Mouse (Mus musculus): ENCODE measurements around the gene Ggta1. TPM values are rescaled to one million over a fixed set of nuclear protein-coding genes. Genes with fewer than 3 reads are reported as not detected.

Ggta1 gene
- polyA plus RNA-seq, 1 experiment from 2014 or later: 6.1 TPM

GRCm38 (mm10) chr2:35467855-35468254 lies 4.8 kb upstream of the Ggta1 start:
- Histone ChIP-seq H3K4me2 (ENCODE audit: low read length) (no peak overlapping the region), H3K9ac (ENCODE audit: low read depth, low read length) (no peak overlapping the region), H3K9me3 (replicated peaks; ENCODE audit: control insufficient read depth, low read length, poor library complexity, severe bottlenecking) (no peaks in the 10 kb centered on the region), H3K4me1 (ENCODE audit: control insufficient read depth, insufficient read depth, low read length) (peaks cover under 1% of the 10 kb centered on the region), H3K27me3 (ENCODE audit: control insufficient read depth, insufficient read depth, low read depth, low read length) (no peaks in the 10 kb centered on the region), H3K36me3 (ENCODE audit: control insufficient read depth, insufficient read depth, low read length) (no peaks in the 10 kb centered on the region), H3K27ac (ENCODE audit: low read length) (no peak overlapping the region), H3K4me3 (ENCODE audit: low read depth, low read length) (no peak overlapping the region)
- 82% methylated on average over 3 of the region's 3 CpGs for WGBS
- ATAC-seq: no peak

DNA sequence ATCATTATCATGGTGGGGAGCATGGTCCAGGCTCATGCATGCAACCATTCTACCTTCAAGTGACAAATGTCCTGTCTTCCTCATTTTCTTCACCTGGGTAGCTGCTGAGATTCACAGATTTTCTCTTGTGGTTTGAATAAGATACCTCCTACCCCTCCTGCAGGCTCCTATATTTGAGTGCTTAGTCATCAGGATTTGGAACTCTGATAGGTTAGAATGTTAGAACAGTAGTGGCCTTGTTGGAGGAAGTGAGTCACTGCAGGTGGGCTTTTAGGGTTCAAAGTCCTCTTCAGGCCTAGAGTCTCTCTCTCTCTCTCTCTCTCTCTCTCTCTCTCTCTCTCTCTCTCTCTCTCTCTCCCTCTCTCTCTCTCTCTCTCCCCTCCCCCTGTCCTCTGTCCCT lies 2.6 kb upstream of the Ggta1 start:
- Histone ChIP-seq H3K4me1 (ENCODE audit: control insufficient read depth, insufficient read depth, low read length) (peaks cover 9% of the 10 kb centered on the region), H3K36me3 (ENCODE audit: control insufficient read depth, insufficient read depth, low read length) (no peaks in the 10 kb centered on the region), H3K9ac (ENCODE audit: low read depth, low read length) (no peak overlapping the region), H3K27me3 (ENCODE audit: control insufficient read depth, insufficient read depth, low read depth, low read length) (no peaks in the 10 kb centered on the region), H3K4me3 (ENCODE audit: low read depth, low read length) (no peak overlapping the region), H3K27ac (ENCODE audit: low read length) (no peak overlapping the region), H3K9me3 (replicated peaks; ENCODE audit: control insufficient read depth, low read length, poor library complexity, severe bottlenecking) (no peaks in the 10 kb centered on the region), H3K4me2 (ENCODE audit: low read length) (no peak overlapping the region)
- no peak for ATAC-seq

DNA sequence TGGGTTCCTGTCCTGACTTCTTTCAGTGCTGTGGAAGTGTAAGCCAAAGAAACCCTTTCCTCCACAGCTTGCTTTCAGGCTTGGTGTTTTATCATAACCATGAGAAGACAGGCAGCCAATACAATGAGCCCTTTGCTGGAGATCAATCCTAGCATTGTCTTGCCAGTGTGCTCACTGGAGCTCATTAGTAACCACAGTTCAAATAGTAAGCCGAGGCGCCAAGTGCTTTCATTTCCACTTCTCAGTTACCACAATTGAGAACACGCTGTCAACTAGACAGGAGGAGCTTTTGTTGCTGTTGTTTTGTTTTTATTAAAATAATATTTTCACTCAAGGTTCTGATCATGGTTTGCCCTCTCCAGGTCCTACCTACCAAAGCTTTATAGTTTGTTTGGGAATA lies 1.5 kb upstream of the Ggta1 start:
- WGBS: 45% methylated on average over 3 of the region's 3 CpGs
- ATAC-seq: no peak

GRCm38 (mm10) chr2:35464089-35464534 lies 1.1 kb upstream of the Ggta1 start:
- no peak overlapping the region for H3K4me2 ChIP-seq (ENCODE audit: low read length)
- no peak overlapping the region for H3K9ac ChIP-seq (ENCODE audit: low read depth, low read length)
- WGBS: 64% methylated on average over 7 of the region's 7 CpGs
- ATAC-seq: no peak
- peaks cover 9% of the 10 kb centered on the region for H3K4me1 ChIP-seq (ENCODE audit: control insufficient read depth, insufficient read depth, low read length)
- no peaks in the 10 kb centered on the region for H3K9me3 ChIP-seq (replicated peaks; ENCODE audit: control insufficient read depth, low read length, poor library complexity, severe bottlenecking)
- H3K36me3 ChIP-seq (ENCODE audit: control insufficient read depth, insufficient read depth, low read length): no peaks in the 10 kb centered on the region
- no peak overlapping the region for H3K4me3 ChIP-seq (ENCODE audit: low read depth, low read length)
- H3K27me3 ChIP-seq (ENCODE audit: control insufficient read depth, insufficient read depth, low read depth, low read length): no peaks in the 10 kb centered on the region
- no peak overlapping the region for H3K27ac ChIP-seq (ENCODE audit: low read length)

More for the DNA sequence above, 1.5 kb upstream of the Ggta1 start:
- no peak overlapping the region for H3K9ac ChIP-seq (ENCODE audit: low read depth, low read length)
- no peak overlapping the region for H3K4me3 ChIP-seq (ENCODE audit: low read depth, low read length)
- no peak overlapping the region for H3K27ac ChIP-seq (ENCODE audit: low read length)
- H3K27me3 ChIP-seq (ENCODE audit: control insufficient read depth, insufficient read depth, low read depth, low read length): no peaks in the 10 kb centered on the region
- H3K4me2 ChIP-seq (ENCODE audit: low read length): no peak overlapping the region
- H3K4me1 ChIP-seq (ENCODE audit: control insufficient read depth, insufficient read depth, low read length): peaks cover 9% of the 10 kb centered on the region
- H3K9me3 ChIP-seq (replicated peaks; ENCODE audit: control insufficient read depth, low read length, poor library complexity, severe bottlenecking): no peaks in the 10 kb centered on the region
- no peaks in the 10 kb centered on the region for H3K36me3 ChIP-seq (ENCODE audit: control insufficient read depth, insufficient read depth, low read length)

DNA sequence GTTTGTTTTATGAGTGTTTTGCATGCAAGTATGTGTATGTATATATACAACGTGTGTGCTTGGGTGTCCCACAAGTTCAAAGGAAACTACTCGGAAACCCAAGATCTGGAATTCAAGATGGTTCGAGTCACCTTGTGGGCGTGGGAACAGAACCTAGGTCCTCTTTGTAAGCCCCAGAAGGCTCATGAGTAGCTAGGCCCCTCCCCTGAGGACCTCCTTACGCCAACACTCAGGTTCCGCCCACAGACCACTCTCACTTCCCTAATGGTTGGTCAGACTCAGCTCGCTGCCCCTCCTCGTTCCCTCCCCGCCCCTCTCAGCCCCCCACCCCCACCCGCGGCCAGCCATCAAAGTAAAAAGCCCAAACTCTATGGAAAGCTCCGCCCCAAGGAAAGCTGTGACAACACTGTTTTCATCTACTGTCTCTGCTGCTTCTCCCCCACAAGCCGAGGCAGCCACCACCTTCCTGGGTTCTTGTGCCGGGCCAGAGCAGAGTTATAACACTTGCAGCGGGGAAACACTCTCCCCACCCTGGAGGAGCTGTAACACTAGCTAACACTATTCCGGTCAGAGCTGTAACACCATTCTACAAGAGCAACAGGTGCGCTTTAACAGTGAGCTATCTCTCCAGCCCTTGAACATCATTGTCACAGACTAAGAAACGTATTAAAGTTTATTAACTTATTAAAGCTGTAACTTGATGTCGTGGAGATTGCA lies 499 bp upstream of the Ggta1 start:
- WGBS: 16% methylated on average over 19 of the region's 19 CpGs
- no peak overlapping the region for H3K4me2 ChIP-seq (ENCODE audit: low read length)
- ATAC-seq: peak; percentile 36; the same call in 1 of the 2 replicates

DNA sequence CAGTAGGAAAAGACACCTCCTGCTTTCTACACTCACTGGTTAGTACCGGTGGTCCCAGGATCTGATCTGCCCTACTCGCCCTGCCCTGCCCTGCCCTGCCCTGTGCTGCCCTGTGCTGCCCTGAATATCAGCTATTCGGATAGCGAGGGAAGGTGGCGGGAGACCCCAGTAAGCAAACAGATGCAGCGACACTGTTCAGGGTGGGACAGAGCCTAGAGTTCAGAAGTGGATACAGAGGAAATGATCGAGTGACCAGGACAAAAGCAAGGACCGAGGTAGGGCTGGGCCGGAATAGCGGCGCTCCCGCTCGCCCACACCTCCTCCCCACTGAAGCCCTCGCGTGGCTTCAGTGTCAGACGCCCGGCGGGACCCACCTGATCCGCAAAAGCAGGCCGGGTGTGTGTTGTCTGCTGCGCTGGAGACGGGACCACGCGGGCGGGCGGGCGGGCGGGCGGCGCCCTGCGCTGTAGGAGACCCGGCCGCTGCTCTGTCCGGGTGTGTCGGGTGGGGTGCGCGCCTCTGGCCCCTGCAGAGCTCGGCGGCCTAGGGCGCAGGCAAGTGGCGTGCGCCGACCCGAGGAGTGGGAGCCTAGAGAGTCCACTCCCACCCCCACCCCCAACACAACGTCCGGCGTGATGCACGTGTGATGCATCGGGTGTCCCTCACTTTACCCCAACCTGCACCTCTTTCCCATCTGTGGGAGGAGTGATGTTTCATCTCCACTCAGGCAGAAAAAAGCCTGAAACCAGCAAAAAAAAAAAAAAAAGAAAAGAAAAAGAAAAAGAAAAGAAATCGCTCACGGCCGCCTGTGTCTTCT lies 852 bp downstream of the Ggta1 start:
- Histone ChIP-seq H3K9ac (ENCODE audit: low read depth, low read length) (peak overlapping the region; percentile 72), H3K36me3 (ENCODE audit: control insufficient read depth, insufficient read depth, low read length) (no peaks in the 10 kb centered on the region), H3K4me1 (ENCODE audit: control insufficient read depth, insufficient read depth, low read length) (peaks cover 9% of the 10 kb centered on the region), H3K4me3 (ENCODE audit: low read depth, low read length) (peak overlapping the region; percentile 63), H3K27me3 (ENCODE audit: control insufficient read depth, insufficient read depth, low read depth, low read length) (no peaks in the 10 kb centered on the region), H3K27ac (ENCODE audit: low read length) (no peak overlapping the region), H3K9me3 (replicated peaks; ENCODE audit: control insufficient read depth, low read length, poor library complexity, severe bottlenecking) (no peaks in the 10 kb centered on the region), H3K4me2 (ENCODE audit: low read length) (peak overlapping the region; percentile 97)
- ATAC-seq: peak; percentile 76
- under 1% methylated on average over 41 of the region's 52 CpGs for WGBS

More for the DNA sequence above, 499 bp upstream of the Ggta1 start:
- Histone ChIP-seq H3K4me1 (ENCODE audit: control insufficient read depth, insufficient read depth, low read length) (peaks cover 9% of the 10 kb centered on the region), H3K27me3 (ENCODE audit: control insufficient read depth, insufficient read depth, low read depth, low read length) (no peaks in the 10 kb centered on the region), H3K27ac (ENCODE audit: low read length) (no peak overlapping the region), H3K9me3 (replicated peaks; ENCODE audit: control insufficient read depth, low read length, poor library complexity, severe bottlenecking) (no peaks in the 10 kb centered on the region), H3K9ac (ENCODE audit: low read depth, low read length) (no peak overlapping the region), H3K4me3 (ENCODE audit: low read depth, low read length) (no peak overlapping the region), H3K36me3 (ENCODE audit: control insufficient read depth, insufficient read depth, low read length) (no peaks in the 10 kb centered on the region)

GRCm38 (mm10) chr2:35461131-35461947 lies 1.7 kb downstream of the Ggta1 start:
- Histone ChIP-seq H3K36me3 (ENCODE audit: control insufficient read depth, insufficient read depth, low read length) (no peaks in the 10 kb centered on the region), H3K4me2 (ENCODE audit: low read length) (peak overlapping the region; percentile 97), H3K4me3 (ENCODE audit: low read depth, low read length) (peak overlapping the region; percentile 63), H3K27ac (ENCODE audit: low read length) (no peak overlapping the region), H3K9ac (ENCODE audit: low read depth, low read length) (peak overlapping the region; percentile 72), H3K9me3 (replicated peaks; ENCODE audit: control insufficient read depth, low read length, poor library complexity, severe bottlenecking) (no peaks in the 10 kb centered on the region), H3K4me1 (ENCODE audit: control insufficient read depth, insufficient read depth, low read length) (peaks cover 9% of the 10 kb centered on the region), H3K27me3 (ENCODE audit: control insufficient read depth, insufficient read depth, low read depth, low read length) (no peaks in the 10 kb centered on the region)
- WGBS: 5% methylated on average over 19 of the region's 20 CpGs
- no peak for ATAC-seq

- Histone ChIP-seq H3K4me1 (ENCODE audit: control insufficient read depth, insufficient read depth, low read length) (peaks cover 9% of the 10 kb centered on the region), H3K27ac (ENCODE audit: low read length) (no peak overlapping the region), H3K9me3 (replicated peaks; ENCODE audit: control insufficient read depth, low read length, poor library complexity, severe bottlenecking) (no peaks in the 10 kb centered on the region), H3K27me3 (ENCODE audit: control insufficient read depth, insufficient read depth, low read depth, low read length) (no peaks in the 10 kb centered on the region), H3K4me3 (ENCODE audit: low read depth, low read length) (no peak overlapping the region), H3K36me3 (ENCODE audit: control insufficient read depth, insufficient read depth, low read length) (no peaks in the 10 kb centered on the region), H3K4me2 (ENCODE audit: low read length) (peak overlapping the region; percentile 97), H3K9ac (ENCODE audit: low read depth, low read length) (no peak overlapping the region)
- 29% methylated on average over 6 of the region's 6 CpGs for WGBS
- no peak for ATAC-seq
Observed at GRCm38 (mm10) chr2:35460378-35460880, 2.6 kb downstream of the Ggta1 start.

Data from midbrain, embryonic 16.5 days (tissue).